Mouse (Mus musculus): ENCODE results near the gene Slc23a4. TPM values are rescaled to one million over a fixed set of nuclear protein-coding genes. Genes with fewer than 3 reads are reported as not detected.

Gene Slc23a4
- polyA plus RNA-seq, 1 experiment from 2014 or later, result 0.61 TPM

DNA sequence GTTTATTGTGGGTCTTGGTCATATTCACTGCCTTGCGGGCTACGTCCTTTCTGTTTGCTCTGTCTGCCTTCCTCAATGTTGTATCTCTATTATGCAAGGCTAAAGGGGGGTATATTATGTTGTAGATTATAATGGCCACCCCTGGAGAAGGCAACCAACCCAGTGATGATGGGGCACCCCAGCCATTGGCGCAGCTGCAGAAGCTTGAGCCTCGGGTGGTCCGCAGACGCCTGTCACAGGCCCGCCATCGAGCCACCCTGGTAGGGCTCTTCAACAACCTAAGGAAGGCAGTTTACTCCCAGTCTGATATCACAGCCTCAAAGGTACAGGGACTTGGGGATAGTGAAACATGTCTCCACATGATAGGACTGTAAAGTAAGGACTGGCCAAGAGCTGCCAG lies 60.6 kb downstream of the Slc23a4 start:
- no peaks in the 10 kb centered on the region for H3K4me1 ChIP-seq
- no peak overlapping the region for H3K4me2 ChIP-seq (replicated peaks)
- no peaks in the 10 kb centered on the region for H3K36me3 ChIP-seq
- WGBS, result 94% methylated on average over 8 of the region's 8 CpGs
- no peaks in the 10 kb centered on the region for H3K9me3 ChIP-seq (replicated peaks)
- H3K9ac ChIP-seq, result no peak overlapping the region
- H3K4me3 ChIP-seq, result no peak overlapping the region
- no peak overlapping the region for H3K27ac ChIP-seq
- no peaks in the 10 kb centered on the region for H3K27me3 ChIP-seq
- ATAC-seq (ENCODE audit: low FRiP score), result no peak

DNA sequence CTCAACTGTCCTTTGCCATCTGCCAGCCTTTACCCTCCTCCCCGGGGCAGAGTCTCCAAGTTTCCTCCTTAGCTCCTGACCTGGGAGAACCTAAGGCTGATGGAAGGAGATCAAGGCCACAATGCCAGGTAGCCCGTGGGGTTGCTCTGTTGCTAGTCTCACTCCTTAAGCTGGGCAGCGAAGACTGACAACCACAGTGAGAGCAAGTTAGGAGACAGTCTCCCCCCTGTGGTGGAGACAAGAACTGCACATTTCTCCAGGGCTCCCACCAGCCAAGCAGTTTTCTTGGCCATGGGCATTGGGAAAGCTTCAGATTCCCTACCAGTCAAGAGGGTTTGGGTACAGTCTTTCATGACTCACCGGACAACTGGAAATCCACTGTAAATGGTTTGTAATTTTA lies 61.0 kb downstream of the Slc23a4 start:
- WGBS, result 40% methylated on average over 4 of the region's 4 CpGs

DNA sequence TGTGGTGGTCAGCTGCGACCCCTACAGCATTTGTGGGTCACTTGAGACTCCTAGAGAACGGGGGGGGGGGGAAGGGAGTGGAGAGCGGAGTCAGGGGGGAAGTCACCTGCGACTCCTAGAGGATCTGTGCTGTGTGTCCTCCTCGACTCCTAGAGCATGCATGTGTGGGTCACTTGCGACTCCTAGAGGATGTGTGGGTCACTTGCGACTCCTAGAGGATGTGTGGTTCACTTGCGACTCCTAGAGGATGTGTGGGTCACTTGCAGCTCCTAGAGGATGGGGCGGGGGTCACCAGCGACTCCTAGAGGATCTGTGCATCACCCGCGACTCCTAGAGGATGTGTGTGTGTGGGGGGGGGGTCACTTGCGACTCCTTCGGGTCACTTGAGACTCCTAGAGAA lies 66.3 kb downstream of the Slc23a4 start:
- Histone ChIP-seq H3K4me2 (replicated peaks) (no peak overlapping the region), H3K9ac (no peak overlapping the region), H3K4me3 (no peak overlapping the region), H3K9me3 (replicated peaks) (no peaks in the 10 kb centered on the region), H3K36me3 (no peaks in the 10 kb centered on the region), H3K27me3 (no peaks in the 10 kb centered on the region), H3K4me1 (no peaks in the 10 kb centered on the region), H3K27ac (no peak overlapping the region)
- no peak for ATAC-seq (ENCODE audit: low FRiP score)
- 60% methylated on average over 14 of the region's 14 CpGs for WGBS

More for the DNA sequence above, 61.0 kb downstream of the Slc23a4 start:
- no peak overlapping the region for H3K9ac ChIP-seq
- no peak overlapping the region for H3K4me3 ChIP-seq
- H3K27ac ChIP-seq, result no peak overlapping the region
- no peaks in the 10 kb centered on the region for H3K27me3 ChIP-seq
- H3K4me2 ChIP-seq (replicated peaks), result no peak overlapping the region
- no peaks in the 10 kb centered on the region for H3K9me3 ChIP-seq (replicated peaks)
- ATAC-seq (ENCODE audit: low FRiP score), result no peak
- no peaks in the 10 kb centered on the region for H3K36me3 ChIP-seq
- H3K4me1 ChIP-seq, result no peaks in the 10 kb centered on the region

DNA sequence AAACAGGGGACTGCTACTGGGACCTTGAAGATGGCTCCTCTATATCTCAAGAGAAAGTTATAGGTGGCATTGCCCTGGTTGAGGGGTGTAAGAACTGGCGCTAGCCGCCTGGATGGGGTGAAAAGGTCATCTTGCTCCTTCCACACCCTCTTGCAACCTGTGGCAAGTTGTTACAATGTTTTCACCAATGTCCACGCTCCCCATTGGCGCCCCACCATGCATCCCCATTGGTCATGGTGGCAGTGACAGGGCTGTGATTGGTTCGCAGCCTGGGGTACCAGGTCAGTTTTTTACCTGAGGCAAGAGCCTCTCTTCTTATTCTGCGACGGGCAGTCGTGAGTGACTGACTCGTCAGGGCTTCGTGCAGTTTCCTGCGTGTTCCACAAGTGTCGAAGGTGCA lies 67.6 kb downstream of the Slc23a4 start:
- ATAC-seq (ENCODE audit: low FRiP score), result no peak
- no peaks in the 10 kb centered on the region for H3K4me1 ChIP-seq
- H3K9me3 ChIP-seq (replicated peaks), result no peaks in the 10 kb centered on the region
- no peaks in the 10 kb centered on the region for H3K27me3 ChIP-seq
- no peak overlapping the region for H3K4me3 ChIP-seq
- WGBS, result 93% methylated on average over 12 of the region's 12 CpGs
- H3K36me3 ChIP-seq, result no peaks in the 10 kb centered on the region
- H3K27ac ChIP-seq, result no peak overlapping the region
- H3K4me2 ChIP-seq (replicated peaks), result no peak overlapping the region
- no peak overlapping the region for H3K9ac ChIP-seq

DNA sequence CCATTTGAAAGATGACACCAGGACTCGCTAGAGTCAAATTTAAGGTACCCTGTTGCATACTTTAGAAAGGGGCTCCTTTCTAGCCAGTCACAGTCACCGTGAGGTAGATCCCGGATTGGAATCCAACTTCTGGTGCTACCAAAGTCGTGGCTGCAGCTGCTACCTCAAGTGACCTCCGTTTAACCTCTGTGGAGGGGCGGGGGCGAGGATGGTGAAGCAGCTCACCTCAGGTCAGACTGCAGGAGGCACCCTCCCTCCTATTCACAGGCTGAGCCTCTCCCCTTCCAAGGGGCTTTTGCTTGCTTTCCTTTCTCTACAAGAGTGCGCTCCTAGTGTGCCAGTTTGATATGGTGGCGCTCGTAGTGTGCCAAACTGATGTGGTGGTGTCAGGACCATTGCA lies 68.2 kb downstream of the Slc23a4 start, which contains the start of gene Stra8:
Stra8 (plus strand) TSS at position 208 of the 400 bp plus-strand sequence.
- no peaks in the 10 kb centered on the region for H3K36me3 ChIP-seq
- ATAC-seq (ENCODE audit: low FRiP score), result no peak
- WGBS, result 49% methylated on average over 10 of the region's 10 CpGs

DNA sequence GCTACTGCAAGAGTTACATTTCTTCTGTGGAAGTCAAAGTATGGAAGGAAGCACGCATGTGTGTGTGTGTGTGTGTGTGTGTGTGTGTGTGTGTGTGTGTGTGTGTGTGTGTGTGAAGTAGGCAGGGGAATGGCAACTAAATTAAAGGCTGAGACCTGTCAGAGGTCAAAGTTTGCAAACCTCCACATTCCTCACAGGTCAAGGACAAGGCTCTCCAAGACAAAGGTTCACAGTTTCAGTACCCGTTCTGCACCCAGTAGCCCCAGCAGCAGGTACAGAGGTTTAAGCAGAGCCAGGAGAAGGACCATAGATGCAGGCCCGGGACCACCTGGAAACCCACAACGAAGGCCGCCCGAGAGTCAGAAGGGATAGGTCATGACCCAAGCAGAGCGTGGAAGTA lies 69.1 kb downstream of the Slc23a4 start:
- Histone ChIP-seq H3K4me1 (no peaks in the 10 kb centered on the region), H3K9ac (no peak overlapping the region), H3K27ac (no peak overlapping the region), H3K4me3 (no peak overlapping the region), H3K9me3 (replicated peaks) (no peaks in the 10 kb centered on the region), H3K27me3 (no peaks in the 10 kb centered on the region), H3K36me3 (no peaks in the 10 kb centered on the region), H3K4me2 (replicated peaks) (no peak overlapping the region)
- no peak for ATAC-seq (ENCODE audit: low FRiP score)
- 79% methylated on average over 7 of the region's 7 CpGs for WGBS

More for the DNA sequence above, 68.2 kb downstream of the Slc23a4 start, which contains the start of gene Stra8:
- no peaks in the 10 kb centered on the region for H3K9me3 ChIP-seq (replicated peaks)
- H3K9ac ChIP-seq, result no peak within 1 kb of the TSS
- H3K4me1 ChIP-seq, result no peaks in the 10 kb centered on the region
- H3K27me3 ChIP-seq, result no peaks in the 10 kb centered on the region
- no peak within 1 kb of the TSS for H3K4me3 ChIP-seq
- H3K4me2 ChIP-seq (replicated peaks), result no peak within 1 kb of the TSS
- H3K27ac ChIP-seq, result no peak within 1 kb of the TSS

DNA sequence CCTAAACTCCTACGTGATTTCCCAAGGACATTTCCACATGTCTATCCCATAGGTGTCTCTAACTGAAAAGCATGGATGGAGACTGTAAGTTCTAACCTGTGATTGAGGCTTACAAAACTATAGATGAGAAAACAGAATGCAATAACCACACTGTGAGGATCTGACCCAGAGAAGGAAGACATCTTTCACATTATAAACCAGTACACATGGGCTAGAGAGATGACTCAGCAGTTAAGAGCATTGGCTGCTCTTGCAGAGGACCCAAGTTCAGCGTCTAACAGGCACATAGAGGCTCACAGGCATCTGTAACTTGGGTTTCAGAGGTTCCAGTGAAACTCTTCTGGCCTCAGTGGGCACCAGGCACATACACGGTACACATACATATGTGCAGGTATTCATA lies 73.7 kb downstream of the Slc23a4 start:
- WGBS, result 88% methylated on average over 3 of the region's 3 CpGs
- Histone ChIP-seq H3K4me2 (replicated peaks) (no peak overlapping the region), H3K4me3 (no peak overlapping the region), H3K27ac (no peak overlapping the region), H3K36me3 (no peaks in the 10 kb centered on the region), H3K27me3 (no peaks in the 10 kb centered on the region), H3K4me1 (peaks cover 7% of the 10 kb centered on the region), H3K9ac (no peak overlapping the region), H3K9me3 (replicated peaks) (no peaks in the 10 kb centered on the region)
- ATAC-seq (ENCODE audit: low FRiP score), result no peak

DNA sequence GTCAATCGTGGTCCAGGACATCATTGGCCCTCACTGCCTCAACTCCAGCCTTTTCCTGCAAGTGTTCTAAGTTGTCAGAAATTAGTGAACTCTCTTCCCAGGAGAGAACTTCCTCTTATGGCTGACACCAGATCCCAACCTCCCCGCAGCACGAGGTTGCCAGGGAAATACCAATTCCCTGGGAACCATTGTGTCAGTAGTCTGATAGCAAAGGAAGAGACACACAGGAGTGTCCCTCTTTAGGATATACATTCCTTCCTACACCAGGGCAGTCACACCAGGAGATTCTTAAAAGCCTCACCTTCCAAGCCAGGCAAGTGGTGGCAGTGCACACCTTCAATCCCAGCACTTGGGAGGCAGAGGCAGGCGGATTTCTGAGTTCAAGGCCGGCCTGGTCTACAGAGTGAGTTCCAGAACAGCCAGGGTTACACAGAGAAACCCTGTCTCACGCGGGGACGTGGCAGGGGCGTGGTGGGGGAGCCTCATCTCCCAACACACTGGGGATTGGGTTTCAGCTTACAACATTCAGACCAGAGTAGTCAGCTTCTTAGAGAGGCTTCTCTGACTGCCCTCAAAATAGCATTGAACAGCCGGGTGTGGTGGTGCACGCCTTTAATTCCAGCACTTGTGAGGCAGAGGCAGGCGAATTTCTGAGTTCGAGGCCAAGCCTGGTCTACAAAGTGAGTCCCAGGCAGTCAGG lies 74.7 kb downstream of the Slc23a4 start:
- H3K36me3 ChIP-seq, result no peaks in the 10 kb centered on the region
- H3K9ac ChIP-seq, result no peak overlapping the region
- peaks cover 9% of the 10 kb centered on the region for H3K4me1 ChIP-seq
- H3K27me3 ChIP-seq, result no peaks in the 10 kb centered on the region
- H3K9me3 ChIP-seq (replicated peaks), result no peaks in the 10 kb centered on the region
- H3K4me3 ChIP-seq, result no peak overlapping the region
- H3K4me2 ChIP-seq (replicated peaks), result no peak overlapping the region
- WGBS, result 85% methylated on average over 13 of the region's 13 CpGs
- ATAC-seq (ENCODE audit: low FRiP score), result no peak
- no peak overlapping the region for H3K27ac ChIP-seq

DNA sequence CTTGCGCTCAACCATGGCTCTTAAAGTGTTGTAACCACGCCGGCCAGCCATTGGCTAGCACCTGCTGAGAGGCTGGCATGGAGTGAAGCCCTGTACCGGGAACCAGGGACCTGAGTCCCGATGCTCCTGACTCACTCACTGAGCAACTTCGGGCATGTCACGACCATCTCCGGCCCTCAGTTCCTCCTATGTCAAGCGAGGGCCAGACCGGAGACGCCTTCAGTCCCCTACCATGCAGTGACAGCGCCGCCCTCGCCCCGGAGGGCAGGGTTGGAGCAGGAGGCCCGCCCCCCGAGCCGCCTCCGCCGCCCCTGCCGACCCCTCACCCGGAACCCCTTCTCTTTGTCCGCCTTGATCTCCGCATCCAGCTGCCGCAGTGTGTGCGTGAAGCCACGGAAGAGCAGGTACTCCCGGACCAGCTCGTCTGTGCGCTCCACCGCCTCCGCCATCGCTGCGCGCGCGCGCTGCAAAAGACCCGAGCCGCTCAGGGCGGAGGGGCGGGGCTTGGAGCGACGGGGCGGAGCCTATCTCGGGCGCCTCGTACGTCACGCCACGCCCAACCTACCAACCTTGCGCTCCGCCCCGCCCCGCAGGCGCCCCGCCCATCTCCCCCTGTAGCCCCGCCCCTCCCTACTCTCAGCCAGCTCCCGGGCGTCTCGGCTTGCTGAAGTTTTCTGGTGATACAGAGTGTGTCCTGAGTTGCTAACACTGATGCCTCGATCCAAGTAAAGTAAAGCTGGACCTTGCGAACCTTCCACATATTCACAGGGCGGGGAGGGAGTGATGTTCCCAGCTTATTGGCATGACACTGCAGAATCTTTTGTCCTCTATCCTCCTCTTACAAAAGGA lies 77.6 kb downstream of the Slc23a4 start, which contains the start of gene Wdr91:
Wdr91 (minus strand) TSS at position 506 of the 849 bp plus-strand sequence.
- H3K27me3 ChIP-seq, result no peaks in the 10 kb centered on the region
- H3K36me3 ChIP-seq, result peaks cover 17% of the 10 kb centered on the region
- H3K4me1 ChIP-seq, result peaks cover 9% of the 10 kb centered on the region
- H3K4me3 ChIP-seq, result peak within 1 kb of the TSS; percentile 68
- peak within 1 kb of the TSS; percentile 73 for H3K9ac ChIP-seq
- WGBS, result under 1% methylated on average over 63 of the region's 64 CpGs
- H3K9me3 ChIP-seq (replicated peaks), result no peaks in the 10 kb centered on the region
- peak; percentile 94 for ATAC-seq (ENCODE audit: low FRiP score)
- H3K27ac ChIP-seq, result peak within 1 kb of the TSS; percentile 80
- peak within 1 kb of the TSS; percentile 72 for H3K4me2 ChIP-seq (replicated peaks)

DNA sequence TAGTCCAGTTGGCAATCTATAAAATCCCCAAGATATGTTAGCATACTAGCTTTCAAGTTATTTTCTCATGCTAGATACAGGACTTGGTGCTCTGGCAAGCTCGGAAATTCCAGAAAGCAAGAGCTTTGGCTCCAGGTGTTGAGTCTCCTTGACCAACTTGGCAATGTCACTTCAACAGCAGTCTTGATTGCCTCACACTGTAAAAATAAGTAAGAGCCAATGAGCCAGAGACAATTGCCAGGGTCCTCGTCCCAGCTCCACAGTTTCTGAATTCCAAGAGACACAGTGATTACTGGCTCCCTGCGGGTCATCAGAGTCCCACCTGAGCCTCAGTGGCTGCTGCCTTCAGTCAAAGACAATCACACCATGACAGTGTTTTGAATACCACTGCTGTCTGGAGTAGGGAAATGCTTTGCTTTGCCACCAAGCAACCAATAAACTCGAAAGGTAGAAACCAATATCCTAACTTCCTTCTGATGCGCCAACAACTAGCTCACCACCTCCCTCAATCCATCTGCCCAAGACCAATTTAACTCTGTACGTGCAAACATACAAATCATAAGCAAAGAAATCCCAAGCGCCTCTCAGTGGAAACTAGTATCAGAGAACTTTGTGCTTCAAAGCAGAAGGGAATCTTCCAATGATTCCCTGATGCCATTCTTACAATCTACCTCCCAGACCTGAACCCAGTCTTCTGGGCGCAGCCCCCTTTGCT lies 78.4 kb downstream of the Slc23a4 start:
- Histone ChIP-seq H3K27ac (peak overlapping the region; percentile 80; the same call in 1 of the 2 replicates), H3K4me3 (peak overlapping the region; percentile 68), H3K9me3 (replicated peaks) (no peaks in the 10 kb centered on the region), H3K9ac (peak overlapping the region; percentile 73), H3K36me3 (peaks cover 22% of the 10 kb centered on the region), H3K4me1 (peaks cover 9% of the 10 kb centered on the region), H3K4me2 (replicated peaks) (peak overlapping the region; percentile 72), H3K27me3 (no peaks in the 10 kb centered on the region)
- 50% methylated on average over 8 of the region's 8 CpGs for WGBS
- no peak for ATAC-seq (ENCODE audit: low FRiP score)

DNA sequence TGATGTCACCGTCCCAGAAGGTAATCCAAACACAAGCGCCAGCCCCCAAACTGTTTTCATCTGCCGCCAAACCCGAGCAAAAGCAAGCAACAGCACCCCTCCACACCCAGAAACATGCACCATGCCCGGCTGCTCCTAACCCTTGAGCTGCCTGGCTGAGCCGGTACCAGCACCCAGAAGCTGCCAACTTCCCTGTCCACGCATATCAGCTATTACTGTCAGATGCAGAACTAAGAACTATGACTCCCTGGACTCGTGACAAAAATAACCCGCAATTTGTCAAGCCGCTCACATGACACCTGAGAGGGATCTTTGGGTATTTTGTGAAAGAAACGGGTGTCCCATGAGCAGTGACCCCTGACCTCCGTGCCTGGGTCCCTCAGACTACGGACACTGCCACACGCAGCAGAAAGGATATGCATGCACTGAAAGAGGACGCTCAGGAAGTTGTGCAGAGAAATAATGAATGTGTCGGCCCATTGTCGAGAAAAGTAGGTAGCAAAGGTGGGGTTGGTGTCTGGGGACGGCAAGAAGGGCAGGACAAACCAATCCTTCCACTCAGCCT lies 80.4 kb downstream of the Slc23a4 start:
- H3K27ac ChIP-seq, result no peak overlapping the region
- H3K9ac ChIP-seq, result no peak overlapping the region
- no peak overlapping the region for H3K4me2 ChIP-seq (replicated peaks)
- H3K9me3 ChIP-seq (replicated peaks), result no peaks in the 10 kb centered on the region
- 89% methylated on average over 18 of the region's 18 CpGs for WGBS
- H3K4me1 ChIP-seq, result peaks cover 9% of the 10 kb centered on the region
- no peaks in the 10 kb centered on the region for H3K27me3 ChIP-seq
- no peak overlapping the region for H3K4me3 ChIP-seq
- no peak for ATAC-seq (ENCODE audit: low FRiP score)
- peaks cover 40% of the 10 kb centered on the region for H3K36me3 ChIP-seq

DNA sequence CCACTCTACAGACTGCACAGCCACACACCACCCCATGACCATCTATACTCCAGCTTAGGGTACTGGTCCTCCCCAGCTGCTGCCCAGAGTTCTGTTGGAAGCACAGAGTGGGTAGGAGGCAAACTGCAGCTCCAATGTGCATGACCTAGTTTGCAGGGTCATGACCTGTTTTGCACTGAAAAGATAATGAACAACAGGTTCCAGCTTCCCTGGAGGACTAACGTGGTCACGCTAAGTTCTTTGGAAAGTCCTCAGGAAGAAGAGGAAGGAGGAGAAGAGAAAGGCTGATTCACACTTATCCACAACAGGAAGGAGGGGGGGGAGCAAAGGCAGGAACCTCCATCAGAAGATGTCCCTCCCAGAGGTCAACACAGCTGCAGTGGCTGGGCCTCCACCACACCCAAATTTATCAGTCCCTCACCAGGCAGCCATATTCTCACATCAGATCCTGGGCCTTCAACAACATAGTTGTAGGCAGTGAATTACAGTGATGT lies 81.0 kb downstream of the Slc23a4 start:
- ATAC-seq (ENCODE audit: low FRiP score), result no peak
- no peak overlapping the region for H3K4me3 ChIP-seq
- H3K4me2 ChIP-seq (replicated peaks), result no peak overlapping the region
- H3K4me1 ChIP-seq, result peaks cover 10% of the 10 kb centered on the region
- H3K27me3 ChIP-seq, result no peaks in the 10 kb centered on the region
- H3K9me3 ChIP-seq (replicated peaks), result no peaks in the 10 kb centered on the region
- H3K9ac ChIP-seq, result no peak overlapping the region
- 44% methylated on average over 2 of the region's 2 CpGs for WGBS
- peaks cover 46% of the 10 kb centered on the region for H3K36me3 ChIP-seq
- H3K27ac ChIP-seq, result no peak overlapping the region

Measured in hindbrain, embryonic 12.5 days (tissue).